Mouse (Mus musculus) E14TG2a.4 (cell line): ENCODE measurements at regions not wholly inside any gene's neighbourhood (a gene's known extent, or its start where the extent isn't known, plus 50 kb on each side); places are given as distances from the start of the nearest gene placed in this dataset.

Source experiments
- CTCF ChIP-seq: conservative IDR thresholded peaks from 2 replicates; pipeline ENCODE4 v1.5.1; 2014; ENCODE audit warnings: low read length
- NANOG ChIP-seq: IDR thresholded peaks from 2 replicates; pipeline ENCODE4 v1.6.1; 2014; ENCODE audit warnings: borderline replicate concordance, low read length, mixed read lengths

GRCm38 (mm10) chr4:10389790-10390189 is 484.5 kb upstream of the 2610301B20Rik start:
- TF ChIP-seq NANOG = no peak
- no peak for TF ChIP-seq CTCF
